Comparison of ENCODE assay signal across 20 mouse cellular contexts in the genomic region with DNA sequence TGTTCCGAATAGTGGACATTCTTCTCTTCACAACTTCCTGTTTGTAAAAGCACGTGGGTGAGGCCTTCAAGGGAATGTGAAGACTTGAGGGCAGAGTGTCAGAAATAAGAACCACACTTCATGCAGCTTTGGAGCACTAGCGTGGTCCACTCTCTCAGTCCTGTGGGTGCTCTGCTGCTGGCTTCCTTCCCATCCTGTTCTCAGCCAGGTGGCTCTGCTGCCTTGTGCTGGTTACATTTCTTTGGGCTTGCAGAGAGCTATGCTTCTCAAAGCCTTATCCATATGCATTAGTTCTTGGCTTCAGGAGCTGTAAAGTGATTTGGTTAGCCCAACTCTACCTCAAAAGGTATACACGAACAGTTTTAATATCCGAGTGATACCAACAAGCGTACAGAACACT.
A peak's percentile ranks its signal among the peaks of the same experiment; 100 is the strongest.
DNase-seq lines count a peak whose midpoint lies in the region; ATAC-seq lines count a peak whose summit lies in the region.
"Had no signal": no experiment of that assay in that cellular context is flagged by ENCODE, and none has a peak within 500 bp of the region (broad histone marks: within the 10 kb centered on the region; RNA-seq: fewer than 3 reads in every experiment).

No protein-coding gene starts in this region.

- DNase-seq in frontal cortex, postnatal 25 days (ENCODE audit: low spot score in 2 of 2): no peak
- DNase-seq in kidney, postnatal 10 days: peak; percentile 31
- no peak for DNase-seq in kidney, adult 11 months
- DNase-seq in kidney, postnatal 36 days: peak; percentile 18 to 23
- DNase-seq in kidney, adult 8-10 months: no peak
- peak; percentile 29 for DNase-seq in brain, adult 2 months (ENCODE audit: low read depth, low spot score)
- DNase-seq in layer of hippocampus, adult 8-10 months (ENCODE audit: low spot score in 2 of 2): no peak
- DNase-seq: adrenal gland, adult 2 months; adrenal gland, postnatal 14 days; cerebellum, adult 18-20 months; cerebellum, adult 9-10 months; gastrocnemius, postnatal 25 days; heart, adult 18-20 months; heart, postnatal 10 days; heart, postnatal 36 days had no signal

- peak; percentile 74 for ATAC-seq in frontal cortex, adult (ENCODE audit: low TSS enrichment)
- ATAC-seq: CD4-positive, CD25-positive, alpha-beta regulatory T cell, adult 4 months; forebrain, embryonic 13.5 days; forebrain, embryonic 16.5 days; hindbrain, embryonic 16.5 days had no signal

Comparison
In these comparisons a context has a peak if more than half of its experiments do, and no peak if none do; other contexts are left out.
1. DNase-seq: peak in kidney, postnatal 10 days (single experiment), kidney, postnatal 36 days (2 of 2) and brain, adult 2 months (single experiment); none in frontal cortex, postnatal 25 days (0 of 2), kidney, adult 11 months (single experiment), kidney, adult 8-10 months (0 of 2) and layer of hippocampus, adult 8-10 months (0 of 2).